Mouse (Mus musculus) left cerebral cortex, adult 2 months (tissue): ENCODE results near the gene Pecam1. TPM values are rescaled to one million over a fixed set of nuclear protein-coding genes. Genes with fewer than 3 reads are reported as not detected.
A peak's percentile ranks its signal among the peaks of the same experiment; 100 is the strongest.

Experiments used
- DNase-seq, 2 experiments: peaks; one replicate each; pipeline ENCODE4 v3.0.0; 2021 to 2022; ENCODE audit warnings: low spot score in 2 of 2, mixed read lengths in 1 of 2; ENCODE audit errors: extremely low spot score in 1 of 2
- H3K27ac ChIP-seq: fragments of 200-600 bp; 2 replicates; pipeline ENCODE4 v1.8.1; 2022
- H3K4me3 ChIP-seq: fragments of 200-600 bp; 2 replicates; pipeline ENCODE4 v1.8.1; 2022
- CTCF ChIP-seq: fragments of 200-600 bp; IDR thresholded peaks from 2 replicates; pipeline ENCODE4 v1.8.1; 2022; ENCODE audit warnings: antibody characterized with exemption, mild to moderate bottlenecking, moderate library complexity
- intact Hi-C: fragments of 180-260 bp; cut with DNase I; formaldehyde crosslinking; loops from one replicate; pipeline ENCODE4 v1.15.1; 2025
- total RNA-seq, 2 experiments: library from RNA; stranded (reverse); gene quantifications; 2 replicates each; pipeline ENCODE4 v1.2.3; 2021

Pecam1 gene
- total RNA-seq, 2 experiments from 2014 or later = 17.3 to 22.0 TPM

- intact Hi-C loops = no loop called here
- H3K27ac ChIP-seq = no peak overlapping the region
- DNase-seq = no peak
- no peak for TF ChIP-seq CTCF
- H3K4me3 ChIP-seq = no peak overlapping the region
Measured at GRCm38 (mm10) chr11:106724176-106724915, 26.1 kb downstream of the Pecam1 start.

- no peak overlapping the region for H3K4me3 ChIP-seq
- no peak for DNase-seq
- H3K27ac ChIP-seq = no peak overlapping the region
Measured at GRCm38 (mm10) chr11:106723611-106724125, 26.8 kb downstream of the Pecam1 start.

GRCm38 (mm10) chr11:106722831-106723361, 27.5 kb downstream of the Pecam1 start:
- no peak for TF ChIP-seq CTCF
- intact Hi-C loops = no loop called here
- H3K27ac ChIP-seq = no peak overlapping the region

More at GRCm38 (mm10) chr11:106723611-106724125, 26.8 kb downstream of the Pecam1 start:
- intact Hi-C loops = no loop called here
- TF ChIP-seq CTCF = no peak

GRCm38 (mm10) chr11:106720379-106720778, 30.0 kb downstream of the Pecam1 start:
- Histone ChIP-seq H3K4me3 (no peak overlapping the region), H3K27ac (no peak overlapping the region)
- TF ChIP-seq CTCF = no peak
- intact Hi-C loops = no loop called here
- no peak for DNase-seq

More at GRCm38 (mm10) chr11:106722831-106723361, 27.5 kb downstream of the Pecam1 start:
- no peak overlapping the region for H3K4me3 ChIP-seq
- DNase-seq = no peak

- TF ChIP-seq CTCF = no peak
Measured at GRCm38 (mm10) chr11:106716568-106716967, 33.9 kb downstream of the Pecam1 start.

GRCm38 (mm10) chr11:106715066-106715465, 35.4 kb downstream of the Pecam1 start:
- no peak for TF ChIP-seq CTCF
- Histone ChIP-seq H3K4me3 (peak overlapping the region; percentile 35), H3K27ac (peak overlapping the region; percentile 32)
- DNase-seq = no peak
- intact Hi-C loops = no loop called here

More at GRCm38 (mm10) chr11:106716568-106716967, 33.9 kb downstream of the Pecam1 start:
- Histone ChIP-seq H3K4me3 (no peak overlapping the region), H3K27ac (no peak overlapping the region)
- no peak for DNase-seq
- intact Hi-C loops = no loop called here

GRCm38 (mm10) chr11:106710789-106711188, 39.6 kb downstream of the Pecam1 start:
- no peak for DNase-seq
- H3K27ac ChIP-seq = no peak overlapping the region
- intact Hi-C loops = no loop called here
- no peak overlapping the region for H3K4me3 ChIP-seq
- TF ChIP-seq CTCF = no peak

GRCm38 (mm10) chr11:106709227-106709985, 41.0 kb downstream of the Pecam1 start:
- Histone ChIP-seq H3K27ac (no peak overlapping the region), H3K4me3 (no peak overlapping the region)
- intact Hi-C loops = no loop called here
- TF ChIP-seq CTCF = no peak
- DNase-seq = no peak

- TF ChIP-seq CTCF = no peak
- no peak overlapping the region for H3K27ac ChIP-seq
- DNase-seq = no peak
- intact Hi-C loops = no loop called here
- no peak overlapping the region for H3K4me3 ChIP-seq
Measured at GRCm38 (mm10) chr11:106707866-106708265, 42.6 kb downstream of the Pecam1 start.

GRCm38 (mm10) chr11:106707085-106707484, 43.3 kb downstream of the Pecam1 start:
- TF ChIP-seq CTCF = no peak
- Histone ChIP-seq H3K27ac (no peak overlapping the region), H3K4me3 (no peak overlapping the region)
- DNase-seq = no peak
- intact Hi-C loops = no loop called here

GRCm38 (mm10) chr11:106706212-106706611, 44.2 kb downstream of the Pecam1 start:
- H3K27ac ChIP-seq = no peak overlapping the region
- no peak for TF ChIP-seq CTCF
- intact Hi-C loops = no loop called here
- no peak overlapping the region for H3K4me3 ChIP-seq
- DNase-seq = no peak
